Mouse (Mus musculus): Measurements from ENCODE around the gene Fbrsl1.
"Not testable (repeated sequence)": the region's sequence is repeated elsewhere in the genome, so short reads cannot be mapped to it uniquely, and the experiment has no call there.

The Fbrsl1 gene

GRCm38 (mm10) chr5:110447720-110448435 is 425 bp downstream of the Fbrsl1 start:
- DNase-seq: peak; percentile 56

- DNase-seq: no peak
Measured at GRCm38 (mm10) chr5:110444509-110444908, 3.8 kb downstream of the Fbrsl1 start.

GRCm38 (mm10) chr5:110442966-110443590 is 5.2 kb downstream of the Fbrsl1 start:
- DNase-seq: no peak

- peak; percentile 62 for DNase-seq
Measured at GRCm38 (mm10) chr5:110439565-110440310, 8.6 kb downstream of the Fbrsl1 start.

- DNase-seq: no peak
Measured at GRCm38 (mm10) chr5:110438591-110438990, 9.7 kb downstream of the Fbrsl1 start.

- DNase-seq: no peak
Measured at GRCm38 (mm10) chr5:110437632-110438261, 10.6 kb downstream of the Fbrsl1 start.

GRCm38 (mm10) chr5:110436166-110436565 is 12.1 kb downstream of the Fbrsl1 start:
- DNase-seq: not testable (repeated sequence)

GRCm38 (mm10) chr5:110434816-110435215 is 13.5 kb downstream of the Fbrsl1 start:
- DNase-seq: no peak

- DNase-seq: peak; percentile 78
Measured at GRCm38 (mm10) chr5:110429045-110429444, 19.3 kb downstream of the Fbrsl1 start.

GRCm38 (mm10) chr5:110428290-110428689 is 20.0 kb downstream of the Fbrsl1 start:
- no peak for DNase-seq

GRCm38 (mm10) chr5:110425187-110425586 is 23.1 kb downstream of the Fbrsl1 start:
- DNase-seq: no peak

GRCm38 (mm10) chr5:110424204-110424603 is 24.1 kb downstream of the Fbrsl1 start:
- DNase-seq: no peak

GRCm38 (mm10) chr5:110421393-110421792 is 26.9 kb downstream of the Fbrsl1 start:
- no peak for DNase-seq

GRCm38 (mm10) chr5:110420950-110421349 is 27.4 kb downstream of the Fbrsl1 start:
- DNase-seq: no peak

- no peak for DNase-seq
Measured at GRCm38 (mm10) chr5:110420201-110420600, 28.1 kb downstream of the Fbrsl1 start.

GRCm38 (mm10) chr5:110418523-110418911 is 29.8 kb downstream of the Fbrsl1 start:
- DNase-seq: no peak

GRCm38 (mm10) chr5:110417756-110418522 is 30.4 kb downstream of the Fbrsl1 start:
- no peak for DNase-seq

- DNase-seq: no peak
Measured at GRCm38 (mm10) chr5:110416825-110417401, 31.4 kb downstream of the Fbrsl1 start.

- no peak for DNase-seq
Measured at GRCm38 (mm10) chr5:110415806-110416700, 32.2 kb downstream of the Fbrsl1 start.

- no peak for DNase-seq
Measured at GRCm38 (mm10) chr5:110415022-110415421, 33.3 kb downstream of the Fbrsl1 start.

- no peak for DNase-seq
Measured at GRCm38 (mm10) chr5:110413018-110413417, 35.3 kb downstream of the Fbrsl1 start.
